Mouse (Mus musculus): ENCODE results near the gene Diras2. TPM values are rescaled to one million over a fixed set of nuclear protein-coding genes. Genes with fewer than 3 reads are reported as not detected.

The Diras2 gene
- polyA plus RNA-seq (2014; fragmentation: Nextera tagmentation; extraction: Ambion mirVana) = 1.5 and 2.2 TPM in 2 replicates

DNA sequence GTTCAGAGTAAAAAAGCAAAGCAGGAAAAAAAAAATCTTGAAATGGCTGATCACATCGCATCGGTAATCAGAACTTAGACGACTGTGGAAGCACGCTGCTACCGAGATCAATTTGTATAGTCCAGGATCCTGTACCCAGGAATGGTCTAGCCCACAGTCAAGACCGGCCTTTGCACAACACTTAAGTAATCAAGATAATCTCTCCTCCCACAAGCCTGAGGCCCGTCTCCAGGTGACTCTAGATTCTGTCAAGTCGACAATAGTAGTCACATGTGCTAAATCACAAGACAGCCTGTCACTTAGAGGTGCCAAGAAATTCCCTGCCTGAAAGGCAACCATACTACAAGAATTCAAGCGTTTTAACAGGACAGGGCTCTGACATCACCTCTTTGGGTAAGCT, at the start of gene Diras2:
Diras2 (minus strand) TSS at position 159 of the 400 bp plus-strand sequence.
- Histone ChIP-seq H3K27ac (ENCODE audit: low read depth, low read length) (peak within 1 kb of the TSS; percentile 61), H3K27me3 (replicated peaks; ENCODE audit: control insufficient read depth, insufficient read depth, low read length) (peaks cover 4% of the 10 kb centered on the region; the same call in 1 of the 2 replicates), H3K4me3 (ENCODE audit: low read depth, low read length) (peak within 1 kb of the TSS; percentile 51), H3K4me1 (ENCODE audit: control insufficient read depth, insufficient read depth, low read length) (no peaks in the 10 kb centered on the region), H3K4me2 (ENCODE audit: low read length) (peak within 1 kb of the TSS; percentile 88), H3K9me3 (replicated peaks; ENCODE audit: control insufficient read depth, low read length) (no peaks in the 10 kb centered on the region), H3K9ac (ENCODE audit: low read length) (peak within 1 kb of the TSS; percentile 70), H3K36me3 (ENCODE audit: control insufficient read depth, insufficient read depth, low read length) (no peaks in the 10 kb centered on the region)
- 48% methylated on average over 9 of the region's 9 CpGs for WGBS
- DNase-seq (ENCODE audit: low spot score) (no peak), ATAC-seq (0 out of 2 replicates have a peak, but pooled peaks have one; percentile 15)

- H3K4me1 ChIP-seq (ENCODE audit: control insufficient read depth, insufficient read depth, low read length) = no peaks in the 10 kb centered on the region
- no peak for ATAC-seq
- H3K4me3 ChIP-seq (ENCODE audit: low read depth, low read length) = no peak overlapping the region
- H3K27me3 ChIP-seq (replicated peaks; ENCODE audit: control insufficient read depth, insufficient read depth, low read length) = peaks cover 8% of the 10 kb centered on the region
- H3K9me3 ChIP-seq (replicated peaks; ENCODE audit: control insufficient read depth, low read length) = no peaks in the 10 kb centered on the region
- 82% methylated on average over 2 of the region's 2 CpGs for WGBS
- no peak overlapping the region for H3K9ac ChIP-seq (ENCODE audit: low read length)
- no peak overlapping the region for H3K27ac ChIP-seq (ENCODE audit: low read depth, low read length)
- no peak overlapping the region for H3K4me2 ChIP-seq (ENCODE audit: low read length)
- H3K36me3 ChIP-seq (ENCODE audit: control insufficient read depth, insufficient read depth, low read length) = no peaks in the 10 kb centered on the region
- DNase-seq (ENCODE audit: low spot score) = no peak
Observed at GRCm38 (mm10) chr13:52578776-52579175, 47.7 kb upstream of the Diras2 start.

- H3K9me3 ChIP-seq (replicated peaks; ENCODE audit: control insufficient read depth, low read length) = no peaks in the 10 kb centered on the region
- H3K36me3 ChIP-seq (ENCODE audit: control insufficient read depth, insufficient read depth, low read length) = no peaks in the 10 kb centered on the region
Observed at GRCm38 (mm10) chr13:52577939-52578338, 46.9 kb upstream of the Diras2 start.

DNA sequence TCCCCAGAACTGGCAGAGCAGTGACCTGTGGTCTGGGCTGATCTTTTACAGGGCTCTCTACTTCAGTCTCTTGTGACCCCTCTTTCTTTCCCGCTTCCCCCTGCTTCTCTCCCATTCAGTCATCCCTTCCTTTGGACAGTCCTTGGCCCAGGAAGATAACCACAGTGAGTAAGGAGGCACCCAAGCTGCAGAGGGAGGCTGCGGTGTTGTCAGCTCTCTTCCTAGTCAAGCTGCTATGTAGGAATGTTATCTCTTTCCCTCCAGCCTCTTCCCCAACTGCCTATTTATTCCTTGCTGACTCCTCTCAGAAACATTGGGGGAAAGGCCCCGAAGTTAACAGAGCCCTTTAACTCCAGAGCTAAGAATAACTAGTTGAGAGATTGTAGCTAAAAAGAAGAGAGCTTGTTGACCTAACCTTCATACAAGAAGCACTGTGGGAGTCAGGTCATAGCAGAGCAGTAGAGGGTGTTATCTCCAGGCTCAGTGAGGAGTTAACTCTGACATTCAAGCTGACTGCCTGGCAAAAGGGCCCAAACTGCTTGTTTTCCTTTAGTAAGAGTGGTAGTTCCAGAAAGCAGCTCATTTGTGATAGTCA, 46.3 kb upstream of the Diras2 start:
- ATAC-seq = no peak
- no peak for DNase-seq (ENCODE audit: low spot score)
- Histone ChIP-seq H3K4me1 (ENCODE audit: control insufficient read depth, insufficient read depth, low read length) (no peaks in the 10 kb centered on the region), H3K27ac (ENCODE audit: low read depth, low read length) (no peak overlapping the region), H3K36me3 (ENCODE audit: control insufficient read depth, insufficient read depth, low read length) (no peaks in the 10 kb centered on the region), H3K9me3 (replicated peaks; ENCODE audit: control insufficient read depth, low read length) (no peaks in the 10 kb centered on the region), H3K9ac (ENCODE audit: low read length) (no peak overlapping the region), H3K4me2 (ENCODE audit: low read length) (no peak overlapping the region), H3K4me3 (ENCODE audit: low read depth, low read length) (no peak overlapping the region), H3K27me3 (replicated peaks; ENCODE audit: control insufficient read depth, insufficient read depth, low read length) (no peaks in the 10 kb centered on the region; the same call in 1 of the 2 replicates)
- WGBS = 93% methylated on average over 3 of the region's 3 CpGs

More at GRCm38 (mm10) chr13:52577939-52578338, 46.9 kb upstream of the Diras2 start:
- ATAC-seq (no peak), DNase-seq (ENCODE audit: low spot score) (no peak)
- Histone ChIP-seq H3K4me1 (ENCODE audit: control insufficient read depth, insufficient read depth, low read length) (no peaks in the 10 kb centered on the region), H3K4me3 (ENCODE audit: low read depth, low read length) (no peak overlapping the region), H3K4me2 (ENCODE audit: low read length) (no peak overlapping the region), H3K9ac (ENCODE audit: low read length) (no peak overlapping the region), H3K27ac (ENCODE audit: low read depth, low read length) (no peak overlapping the region), H3K27me3 (replicated peaks; ENCODE audit: control insufficient read depth, insufficient read depth, low read length) (peaks cover 3% of the 10 kb centered on the region)
- 28% methylated on average over 4 of the region's 4 CpGs for WGBS

DNA sequence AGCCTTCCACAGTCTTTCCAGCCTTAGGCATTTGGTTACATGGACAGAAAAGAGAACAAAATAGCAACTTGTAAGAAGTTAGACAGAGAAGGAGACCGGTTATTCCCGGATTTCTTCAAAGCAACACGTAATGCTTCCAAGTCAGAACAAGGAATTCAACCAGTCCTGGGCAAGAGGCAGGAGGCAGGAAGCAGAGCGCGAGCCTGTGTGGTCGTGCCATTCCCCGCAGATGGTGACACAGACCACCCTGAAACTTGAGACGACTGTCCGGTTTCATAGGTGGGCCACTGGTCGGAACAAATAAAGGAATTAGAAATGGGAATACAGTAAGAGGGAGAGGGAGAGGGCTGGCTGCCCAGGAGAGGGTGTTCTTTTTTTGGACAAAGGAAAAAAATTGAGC, 45.8 kb upstream of the Diras2 start:
- no peaks in the 10 kb centered on the region for H3K27me3 ChIP-seq (replicated peaks; ENCODE audit: control insufficient read depth, insufficient read depth, low read length)
- 60% methylated on average over 10 of the region's 10 CpGs for WGBS
- H3K9me3 ChIP-seq (replicated peaks; ENCODE audit: control insufficient read depth, low read length) = no peaks in the 10 kb centered on the region
- ATAC-seq = no peak
- H3K27ac ChIP-seq (ENCODE audit: low read depth, low read length) = no peak overlapping the region
- H3K4me1 ChIP-seq (ENCODE audit: control insufficient read depth, insufficient read depth, low read length) = no peaks in the 10 kb centered on the region
- no peak overlapping the region for H3K9ac ChIP-seq (ENCODE audit: low read length)
- H3K36me3 ChIP-seq (ENCODE audit: control insufficient read depth, insufficient read depth, low read length) = no peaks in the 10 kb centered on the region
- no peak overlapping the region for H3K4me2 ChIP-seq (ENCODE audit: low read length)
- H3K4me3 ChIP-seq (ENCODE audit: low read depth, low read length) = no peak overlapping the region
- DNase-seq (ENCODE audit: low spot score) = peak; percentile 7

- no peaks in the 10 kb centered on the region for H3K9me3 ChIP-seq (replicated peaks; ENCODE audit: control insufficient read depth, low read length)
- H3K36me3 ChIP-seq (ENCODE audit: control insufficient read depth, insufficient read depth, low read length) = no peaks in the 10 kb centered on the region
- H3K4me2 ChIP-seq (ENCODE audit: low read length) = no peak overlapping the region
- H3K9ac ChIP-seq (ENCODE audit: low read length) = no peak overlapping the region
- no peak overlapping the region for H3K4me3 ChIP-seq (ENCODE audit: low read depth, low read length)
- 72% methylated on average over 7 of the region's 7 CpGs for WGBS
- H3K27ac ChIP-seq (ENCODE audit: low read depth, low read length) = no peak overlapping the region
- DNase-seq (ENCODE audit: low spot score) (no peak), ATAC-seq (no peak)
- no peaks in the 10 kb centered on the region for H3K27me3 ChIP-seq (replicated peaks; ENCODE audit: control insufficient read depth, insufficient read depth, low read length)
- no peaks in the 10 kb centered on the region for H3K4me1 ChIP-seq (ENCODE audit: control insufficient read depth, insufficient read depth, low read length)
Observed at GRCm38 (mm10) chr13:52576021-52576614, 45.0 kb upstream of the Diras2 start.

GRCm38 (mm10) chr13:52575483-52575882, 44.4 kb upstream of the Diras2 start:
- 79% methylated on average over 6 of the region's 6 CpGs for WGBS
- ATAC-seq = no peak
- no peak for DNase-seq (ENCODE audit: low spot score)

GRCm38 (mm10) chr13:52574311-52574710, 43.2 kb upstream of the Diras2 start:
- Histone ChIP-seq H3K4me1 (ENCODE audit: control insufficient read depth, insufficient read depth, low read length) (peaks cover 4% of the 10 kb centered on the region), H3K27me3 (replicated peaks; ENCODE audit: control insufficient read depth, insufficient read depth, low read length) (no peaks in the 10 kb centered on the region), H3K4me2 (ENCODE audit: low read length) (no peak overlapping the region), H3K36me3 (ENCODE audit: control insufficient read depth, insufficient read depth, low read length) (no peaks in the 10 kb centered on the region), H3K9ac (ENCODE audit: low read length) (no peak overlapping the region), H3K4me3 (ENCODE audit: low read depth, low read length) (no peak overlapping the region), H3K9me3 (replicated peaks; ENCODE audit: control insufficient read depth, low read length) (no peaks in the 10 kb centered on the region), H3K27ac (ENCODE audit: low read depth, low read length) (no peak overlapping the region)
- no peak for ATAC-seq
- DNase-seq (ENCODE audit: low spot score) = no peak
- 94% methylated on average over 2 of the region's 2 CpGs for WGBS

More at GRCm38 (mm10) chr13:52575483-52575882, 44.4 kb upstream of the Diras2 start:
- no peak overlapping the region for H3K4me3 ChIP-seq (ENCODE audit: low read depth, low read length)
- no peak overlapping the region for H3K4me2 ChIP-seq (ENCODE audit: low read length)
- no peak overlapping the region for H3K27ac ChIP-seq (ENCODE audit: low read depth, low read length)
- no peak overlapping the region for H3K9ac ChIP-seq (ENCODE audit: low read length)
- no peaks in the 10 kb centered on the region for H3K9me3 ChIP-seq (replicated peaks; ENCODE audit: control insufficient read depth, low read length)
- H3K36me3 ChIP-seq (ENCODE audit: control insufficient read depth, insufficient read depth, low read length) = no peaks in the 10 kb centered on the region
- H3K27me3 ChIP-seq (replicated peaks; ENCODE audit: control insufficient read depth, insufficient read depth, low read length) = no peaks in the 10 kb centered on the region
- no peaks in the 10 kb centered on the region for H3K4me1 ChIP-seq (ENCODE audit: control insufficient read depth, insufficient read depth, low read length)
